Mouse (Mus musculus) forebrain, embryonic 12.5 days (tissue): ENCODE data around the gene Txn2. TPM values are rescaled to one million over a fixed set of nuclear protein-coding genes. Genes with fewer than 3 reads are reported as not detected.

Experiments
- ATAC-seq: fragments of 200-750 bp; cut with Nextera tagmentation; 2 replicates; pipeline ENCODE4 v1.8.0; 2017; ENCODE audit warnings: moderate TSS enrichment; ENCODE audit not compliant: low FRiP score
- H3K27ac ChIP-seq: fragments of 300-500 bp; sonication (generic); 2 replicates; pipeline ENCODE4 v1.5.1; 2016; ENCODE audit warnings: mild to moderate bottlenecking
- H3K27me3 ChIP-seq: fragments of 300-500 bp; sonication (generic); 2 replicates; pipeline ENCODE4 v1.6.1; 2016; ENCODE audit warnings: mild to moderate bottlenecking
- H3K36me3 ChIP-seq: fragments of 300-500 bp; sonication (generic); replicated peaks from 2 replicates; pipeline ENCODE4 v1.6.1; 2016; ENCODE audit warnings: mild to moderate bottlenecking
- H3K4me1 ChIP-seq: fragments of 300-500 bp; sonication (generic); 2 replicates; pipeline ENCODE4 v1.6.1; 2016
- H3K4me2 ChIP-seq: fragments of 300-500 bp; sonication (generic); 2 replicates; pipeline ENCODE4 v1.6.1; 2016; ENCODE audit warnings: mild to moderate bottlenecking, moderate library complexity
- H3K4me3 ChIP-seq: fragments of 300-500 bp; sonication (generic); replicated peaks from 2 replicates; pipeline ENCODE4 v1.5.1; 2016; ENCODE audit warnings: mild to moderate bottlenecking
- H3K9ac ChIP-seq: fragments of 300-500 bp; sonication (generic); 2 replicates; pipeline ENCODE4 v1.6.1; 2016; ENCODE audit warnings: mild to moderate bottlenecking
- H3K9me3 ChIP-seq: fragments of 300-500 bp; sonication (generic); 2 replicates; pipeline ENCODE4 v1.6.1; 2016
- WGBS: fragments of 180-500 bp; shearing (Covaris S2); methylation state at CpG from one replicate; pipeline ENCODE4 v1.1.7; 2016; 5-methylcytosine and 5-hydroxymethylcytosine counted together
- polyA plus RNA-seq: library from polyadenylated mRNA; unstranded; fragments of >200 nt; fragmentation: Nextera tagmentation; extraction: Ambion mirVana; gene quantifications from 2 replicates; pipeline ENCODE4 v1.2.1, GENCODE M21; 2016

Txn2 gene
- polyA plus RNA-seq, 1 experiment from 2014 or later = 210 TPM

GRCm38 (mm10) chr15:77931689-77932016 is 2.8 kb upstream of the Txn2 start:
- Histone ChIP-seq H3K4me2 (no peak overlapping the region), H3K36me3 (peaks cover 5% of the 10 kb centered on the region; the same call in 1 of the 2 replicates), H3K27me3 (peaks cover 7% of the 10 kb centered on the region; the same call in 1 of the 2 replicates), H3K27ac (no peak overlapping the region), H3K4me1 (peaks cover 24% of the 10 kb centered on the region), H3K9me3 (no peaks in the 10 kb centered on the region), H3K9ac (no peak overlapping the region), H3K4me3 (no peak overlapping the region)
- WGBS = 76% methylated on average over 6 of the region's 6 CpGs
- no peak for ATAC-seq

- 86% methylated on average over 6 of the region's 6 CpGs for WGBS
- Histone ChIP-seq H3K4me1 (peaks cover 24% of the 10 kb centered on the region), H3K36me3 (peaks cover 8% of the 10 kb centered on the region; the same call in 1 of the 2 replicates), H3K27ac (no peak overlapping the region), H3K27me3 (peaks cover 7% of the 10 kb centered on the region; the same call in 1 of the 2 replicates), H3K4me2 (no peak overlapping the region), H3K9ac (no peak overlapping the region), H3K9me3 (no peaks in the 10 kb centered on the region), H3K4me3 (no peak overlapping the region)
- ATAC-seq = no peak
Measured at GRCm38 (mm10) chr15:77930986-77931688, 2.3 kb upstream of the Txn2 start.

GRCm38 (mm10) chr15:77929804-77930203 is 998 bp upstream of the Txn2 start:
- Histone ChIP-seq H3K4me1 (peaks cover 24% of the 10 kb centered on the region), H3K9ac (peak overlapping the region; percentile 65), H3K36me3 (peaks cover 17% of the 10 kb centered on the region), H3K4me2 (peak overlapping the region; percentile 79), H3K27me3 (0 out of 2 replicates have a peak, but pooled peaks cover 4% of the 10 kb centered on the region), H3K4me3 (peak overlapping the region; percentile 78), H3K27ac (no peak overlapping the region), H3K9me3 (no peaks in the 10 kb centered on the region)
- WGBS = 57% methylated on average over 8 of the region's 8 CpGs
- ATAC-seq = no peak

GRCm38 (mm10) chr15:77928091-77928490 is 715 bp downstream of the Txn2 start:
- 37% methylated on average over 4 of the region's 4 CpGs for whole genome bisulfite sequencing
- Histone ChIP-seq H3K4me3 (peak overlapping the region; percentile 78), H3K4me1 (peaks cover 18% of the 10 kb centered on the region), H3K4me2 (peak overlapping the region; percentile 84), H3K9ac (peak overlapping the region; percentile 73), H3K36me3 (peaks cover 34% of the 10 kb centered on the region), H3K9me3 (no peaks in the 10 kb centered on the region), H3K27ac (peak overlapping the region; percentile 93; the same call in 1 of the 2 replicates), H3K27me3 (0 out of 2 replicates have a peak, but pooled peaks cover 3% of the 10 kb centered on the region)
- ATAC-seq = peak; percentile 7; the same call in 1 of the 2 replicates

- Histone ChIP-seq H3K4me3 (no peak overlapping the region), H3K36me3 (peaks cover 46% of the 10 kb centered on the region), H3K9me3 (no peaks in the 10 kb centered on the region), H3K4me1 (peaks cover 18% of the 10 kb centered on the region), H3K9ac (no peak overlapping the region), H3K27ac (no peak overlapping the region), H3K27me3 (no peaks in the 10 kb centered on the region), H3K4me2 (no peak overlapping the region)
- no peak for ATAC-seq
- WGBS = 89% methylated on average over 5 of the region's 5 CpGs
Measured at GRCm38 (mm10) chr15:77926921-77927320, 1.9 kb downstream of the Txn2 start.

- H3K4me2 ChIP-seq = no peak overlapping the region
- H3K9me3 ChIP-seq = no peaks in the 10 kb centered on the region
- no peak for ATAC-seq
- H3K9ac ChIP-seq = no peak overlapping the region
- peaks cover 61% of the 10 kb centered on the region for H3K36me3 ChIP-seq
- no peaks in the 10 kb centered on the region for H3K27me3 ChIP-seq
- H3K27ac ChIP-seq = no peak overlapping the region
- 94% methylated on average over 2 of the region's 2 CpGs for WGBS
- no peak overlapping the region for H3K4me3 ChIP-seq
- H3K4me1 ChIP-seq = peaks cover 18% of the 10 kb centered on the region
Measured at GRCm38 (mm10) chr15:77925195-77925594, 3.6 kb downstream of the Txn2 start.

- Histone ChIP-seq H3K4me3 (no peak overlapping the region), H3K4me1 (peaks cover 8% of the 10 kb centered on the region)
Measured at GRCm38 (mm10) chr15:77923267-77924035, 5.4 kb downstream of the Txn2 start.

GRCm38 (mm10) chr15:77922710-77923109 is 6.1 kb downstream of the Txn2 start:
- no peaks in the 10 kb centered on the region for H3K9me3 ChIP-seq
- H3K4me3 ChIP-seq = no peak overlapping the region
- H3K4me1 ChIP-seq = peaks cover 3% of the 10 kb centered on the region
- no peak overlapping the region for H3K4me2 ChIP-seq
- no peak for ATAC-seq
- H3K27me3 ChIP-seq = no peaks in the 10 kb centered on the region
- WGBS = 85% methylated on average over 9 of the region's 9 CpGs
- no peak overlapping the region for H3K27ac ChIP-seq
- peaks cover 75% of the 10 kb centered on the region for H3K36me3 ChIP-seq
- no peak overlapping the region for H3K9ac ChIP-seq

More at GRCm38 (mm10) chr15:77923267-77924035, 5.4 kb downstream of the Txn2 start:
- no peak overlapping the region for H3K9ac ChIP-seq
- no peaks in the 10 kb centered on the region for H3K9me3 ChIP-seq
- H3K4me2 ChIP-seq = no peak overlapping the region
- WGBS = 74% methylated on average over 9 of the region's 9 CpGs
- H3K27me3 ChIP-seq = no peaks in the 10 kb centered on the region
- no peak overlapping the region for H3K27ac ChIP-seq
- ATAC-seq = no peak
- H3K36me3 ChIP-seq = peaks cover 75% of the 10 kb centered on the region

- no peak for ATAC-seq
- H3K27me3 ChIP-seq = no peaks in the 10 kb centered on the region
- no peak overlapping the region for H3K9ac ChIP-seq
- no peak overlapping the region for H3K4me2 ChIP-seq
- no peaks in the 10 kb centered on the region for H3K4me1 ChIP-seq
- no peaks in the 10 kb centered on the region for H3K9me3 ChIP-seq
- H3K27ac ChIP-seq = no peak overlapping the region
- H3K4me3 ChIP-seq = no peak overlapping the region
- peaks cover 70% of the 10 kb centered on the region for H3K36me3 ChIP-seq
- WGBS = 94% methylated on average over 6 of the region's 6 CpGs
Measured at GRCm38 (mm10) chr15:77921636-77922035, 7.2 kb downstream of the Txn2 start.

- Histone ChIP-seq H3K27me3 (no peaks in the 10 kb centered on the region), H3K4me2 (no peak overlapping the region), H3K4me1 (no peaks in the 10 kb centered on the region), H3K4me3 (no peak overlapping the region), H3K36me3 (peaks cover 72% of the 10 kb centered on the region), H3K27ac (no peak overlapping the region), H3K9ac (no peak overlapping the region), H3K9me3 (no peaks in the 10 kb centered on the region)
- ATAC-seq = no peak
- WGBS = 87% methylated on average over 10 of the region's 10 CpGs
Measured at GRCm38 (mm10) chr15:77920511-77921462, 8.0 kb downstream of the Txn2 start.

GRCm38 (mm10) chr15:77919441-77919840 is 9.4 kb downstream of the Txn2 start:
- no peak for ATAC-seq
- no peak overlapping the region for H3K9ac ChIP-seq
- no peak overlapping the region for H3K4me3 ChIP-seq
- 93% methylated on average over 12 of the region's 12 CpGs for WGBS
- H3K4me2 ChIP-seq = no peak overlapping the region
- no peaks in the 10 kb centered on the region for H3K27me3 ChIP-seq
- no peaks in the 10 kb centered on the region for H3K4me1 ChIP-seq
- peaks cover 76% of the 10 kb centered on the region for H3K36me3 ChIP-seq
- no peak overlapping the region for H3K27ac ChIP-seq
- H3K9me3 ChIP-seq = no peaks in the 10 kb centered on the region
